Mouse (Mus musculus) heart, adult 8-10 months (tissue): ENCODE data around the gene Prkg1. TPM values are rescaled to one million over a fixed set of nuclear protein-coding genes. Genes with fewer than 3 reads are reported as not detected.

Experiments
- DNase-seq: peaks from one replicate; pipeline ENCODE4 v3.0.0; 2022; ENCODE audit warnings: low spot score
- total RNA-seq, 4 experiments: library from RNA; stranded (reverse); gene quantifications; 2 replicates each; pipeline ENCODE4 v1.2.4; 2022

Gene Prkg1
- total RNA-seq, 4 experiments from 2014 or later: 10.6 to 16.1 (median 12.2) TPM

- DNase-seq: peak; percentile 25
These were observed 331.4 kb downstream of the Prkg1 start for GRCm38 (mm10) chr19:31433446-31433845.

DNA sequence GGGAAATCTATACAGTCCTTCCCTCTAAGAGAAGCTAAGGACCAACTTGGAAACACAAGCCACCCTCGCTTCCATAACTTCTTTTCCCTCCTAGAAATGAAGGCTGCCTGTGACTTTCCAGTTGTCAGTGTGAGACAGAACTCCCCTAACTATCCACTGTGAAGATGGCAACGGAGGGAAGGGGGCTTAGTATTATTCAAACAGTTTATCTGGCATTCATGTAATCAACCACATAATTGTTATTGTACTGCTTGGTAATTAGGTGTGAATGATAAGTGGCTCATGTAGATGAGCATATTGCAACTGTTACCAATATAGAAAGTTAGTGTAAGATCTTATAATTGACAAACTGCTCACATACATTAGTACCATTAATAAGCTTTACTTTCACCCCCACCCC, 333.4 kb downstream of the Prkg1 start:
- no peak for DNase-seq

DNA sequence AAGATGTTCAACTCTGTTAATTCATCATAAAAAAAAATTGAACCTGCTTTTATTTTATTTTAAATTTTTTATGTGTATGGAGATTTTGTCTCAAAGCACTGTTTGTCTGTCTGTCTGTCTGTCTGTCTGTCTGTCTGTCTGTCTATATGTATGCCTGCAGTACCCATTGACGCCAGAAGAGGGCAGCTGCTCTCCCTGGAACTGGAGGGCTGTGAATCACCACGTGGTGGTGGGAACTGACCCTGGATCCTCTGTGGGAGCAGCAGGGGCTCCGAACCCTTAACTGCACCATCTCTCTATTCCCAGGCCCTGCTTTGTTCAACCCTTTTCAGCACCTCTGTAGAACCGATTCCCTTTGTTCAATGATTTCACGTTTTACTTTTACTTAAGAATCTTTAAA, 338.7 kb downstream of the Prkg1 start:
- no peak for DNase-seq

- no peak for DNase-seq
These were observed 339.6 kb downstream of the Prkg1 start for GRCm38 (mm10) chr19:31425199-31425598.

- DNase-seq: peak; percentile 19
These were observed 340.5 kb downstream of the Prkg1 start for GRCm38 (mm10) chr19:31424319-31424718.

DNA sequence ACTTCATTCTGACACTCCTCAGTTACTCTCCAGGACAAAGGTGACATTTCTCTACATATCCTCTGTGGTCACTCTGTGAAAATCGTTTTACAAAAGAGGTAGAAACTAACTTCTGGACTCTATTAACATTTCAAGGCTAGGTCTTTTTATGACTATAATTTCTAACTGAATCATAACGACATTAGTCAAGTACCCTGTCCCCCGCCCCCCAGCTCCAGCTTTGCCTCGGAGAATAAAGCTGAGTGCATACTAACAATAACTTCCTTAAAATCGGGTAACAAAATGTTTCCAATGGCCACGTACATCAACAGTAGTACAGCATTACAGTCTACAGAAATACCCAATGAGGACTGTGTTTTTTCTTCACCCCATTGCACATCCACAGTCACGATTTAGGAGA, 351.3 kb downstream of the Prkg1 start:
- no peak for DNase-seq

DNA sequence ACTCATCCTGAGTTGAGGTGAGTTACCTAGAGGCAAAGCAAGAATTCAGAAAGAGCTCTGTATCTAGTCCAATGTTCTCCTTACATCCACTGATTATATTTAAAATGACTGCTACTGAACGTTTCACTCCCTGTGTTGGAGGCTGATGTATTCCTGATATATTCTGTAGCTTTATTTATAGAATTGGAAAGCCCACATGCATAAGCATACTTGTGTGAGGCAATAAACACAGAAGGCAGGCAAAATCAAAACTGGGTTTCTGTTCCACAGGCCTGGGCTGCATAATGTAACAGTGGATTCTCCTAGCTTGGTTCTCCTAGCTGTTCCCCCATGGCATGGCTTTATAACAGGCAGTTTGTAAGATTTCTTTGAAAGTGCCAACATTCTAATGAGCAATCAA, 368.7 kb downstream of the Prkg1 start:
- DNase-seq: no peak

DNA sequence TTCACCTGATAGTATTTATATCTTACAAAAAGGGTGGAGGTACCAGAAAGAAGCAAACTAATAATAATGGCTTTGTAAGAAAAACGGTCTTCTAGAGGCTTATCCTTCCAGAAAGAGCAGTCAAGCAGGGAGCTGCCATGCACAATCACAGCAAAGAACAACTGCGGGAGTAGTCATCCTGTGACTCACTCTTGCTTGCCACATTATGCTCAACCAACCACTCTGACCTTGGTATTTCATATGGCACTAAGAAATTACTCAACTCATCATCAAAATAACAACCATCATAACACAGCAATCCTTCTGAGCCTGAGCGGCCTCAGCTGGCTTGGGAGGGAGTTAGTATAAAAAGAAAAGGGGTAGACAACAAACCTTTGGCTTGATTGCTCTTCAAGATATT, 379.5 kb downstream of the Prkg1 start:
- DNase-seq: no peak

GRCm38 (mm10) chr19:31383881-31384280, 381.0 kb downstream of the Prkg1 start:
- no peak for DNase-seq

DNA sequence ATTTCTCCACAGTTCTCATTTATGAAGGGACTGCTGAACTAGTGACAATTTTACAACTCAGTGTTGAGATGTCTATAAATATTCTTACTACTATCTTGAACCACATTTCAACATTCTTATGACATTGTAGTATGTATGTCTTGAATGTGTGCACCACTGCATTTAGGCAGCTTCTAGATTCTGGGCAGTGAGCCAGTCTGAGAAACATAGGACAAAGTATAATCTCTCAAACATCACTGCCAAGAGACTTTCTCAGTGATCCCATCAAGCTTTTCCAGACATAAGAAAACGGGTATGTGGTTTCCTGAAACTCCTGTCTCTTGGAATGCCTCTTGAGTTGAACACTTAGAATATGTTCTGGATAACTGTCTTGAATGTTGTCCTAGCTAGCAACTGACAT, 394.7 kb downstream of the Prkg1 start:
- no peak for DNase-seq

DNA sequence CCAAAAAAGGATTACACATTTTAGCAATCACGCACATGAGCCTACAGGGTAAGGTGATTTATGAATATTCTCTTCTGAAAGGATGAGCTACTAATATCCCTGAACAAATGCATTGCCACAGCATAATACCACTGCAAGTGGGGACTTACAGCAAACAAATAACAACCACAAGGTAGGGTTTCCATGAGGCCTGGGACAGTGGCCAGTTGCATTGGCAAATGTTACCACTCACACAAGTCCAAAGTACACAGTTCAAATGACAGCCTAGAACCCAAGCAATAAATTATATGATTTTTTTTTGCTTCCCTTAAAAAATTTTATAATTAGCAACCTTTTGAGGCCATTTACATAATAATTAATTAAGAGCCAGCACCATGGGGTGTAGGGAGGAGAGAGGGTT, 395.7 kb downstream of the Prkg1 start:
- DNase-seq: no peak

GRCm38 (mm10) chr19:31362051-31362450, 402.8 kb downstream of the Prkg1 start:
- DNase-seq: no peak

DNA sequence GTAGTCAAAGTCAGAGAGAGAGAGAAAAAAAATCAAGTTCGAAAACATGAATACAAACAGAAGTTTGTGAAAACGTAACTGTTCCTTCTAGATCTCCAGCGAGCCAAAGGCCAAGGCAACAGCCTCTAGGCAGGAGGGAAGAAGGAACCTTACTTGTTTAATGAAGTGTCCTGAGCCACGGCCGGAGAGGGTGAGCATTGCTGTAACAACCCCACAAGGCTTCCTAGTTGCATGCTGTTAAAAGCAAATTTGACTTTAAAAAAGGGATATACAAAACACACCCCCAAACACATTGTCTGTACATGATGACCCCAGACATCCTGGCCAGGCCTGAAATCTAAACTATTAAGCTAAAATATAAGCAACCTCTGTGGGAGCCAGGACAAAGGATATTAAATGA, 403.3 kb downstream of the Prkg1 start:
- DNase-seq: no peak

DNA sequence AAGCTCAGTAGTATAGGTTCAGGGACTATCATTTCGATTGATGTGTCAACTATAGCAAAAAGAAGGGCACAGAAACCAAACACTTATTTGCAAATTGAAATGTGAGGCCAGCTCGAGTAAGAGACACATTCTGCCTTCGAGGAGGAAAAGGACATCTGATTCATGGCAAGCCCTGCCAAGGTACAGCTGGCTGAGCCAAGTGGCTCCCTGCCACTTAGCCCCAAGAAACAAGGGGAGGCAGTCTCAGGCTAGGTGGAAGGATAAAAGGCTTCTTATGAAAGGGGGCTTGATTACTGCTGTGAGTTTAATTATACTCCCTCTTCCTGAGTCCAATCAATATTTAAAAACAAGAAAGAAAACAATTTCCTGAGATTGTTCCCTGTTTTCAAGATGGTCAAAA, 403.7 kb downstream of the Prkg1 start:
- peak; percentile 41 for DNase-seq

DNA sequence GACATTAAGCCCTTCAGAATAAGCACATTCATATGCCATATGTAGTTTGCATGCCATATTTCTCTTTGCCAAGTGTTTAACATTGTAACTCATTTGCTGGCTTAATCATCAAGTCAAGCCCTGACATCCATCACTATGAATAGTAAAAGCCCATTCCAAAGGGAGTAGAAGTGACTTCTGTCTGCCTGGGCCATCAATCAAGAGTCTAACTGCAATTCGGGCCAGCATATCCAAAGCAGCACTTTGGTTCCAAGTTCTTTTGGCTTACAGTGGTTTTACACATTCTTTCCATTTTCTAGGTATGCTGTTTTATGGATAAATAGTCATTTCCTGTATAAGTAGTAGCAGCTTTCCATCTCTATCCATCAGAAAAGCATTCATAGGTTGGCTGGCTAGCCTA, 409.9 kb downstream of the Prkg1 start:
- no peak for DNase-seq

GRCm38 (mm10) chr19:31352784-31353183, 412.0 kb downstream of the Prkg1 start:
- DNase-seq: peak; percentile 18

GRCm38 (mm10) chr19:31351796-31352195, 413.0 kb downstream of the Prkg1 start:
- DNase-seq: no peak

GRCm38 (mm10) chr19:31342150-31342549, 422.7 kb downstream of the Prkg1 start:
- peak; percentile 26 for DNase-seq

GRCm38 (mm10) chr19:31340898-31341297, 423.9 kb downstream of the Prkg1 start:
- no peak for DNase-seq

- no peak for DNase-seq
These were observed 426.3 kb downstream of the Prkg1 start for GRCm38 (mm10) chr19:31338355-31339101.

DNA sequence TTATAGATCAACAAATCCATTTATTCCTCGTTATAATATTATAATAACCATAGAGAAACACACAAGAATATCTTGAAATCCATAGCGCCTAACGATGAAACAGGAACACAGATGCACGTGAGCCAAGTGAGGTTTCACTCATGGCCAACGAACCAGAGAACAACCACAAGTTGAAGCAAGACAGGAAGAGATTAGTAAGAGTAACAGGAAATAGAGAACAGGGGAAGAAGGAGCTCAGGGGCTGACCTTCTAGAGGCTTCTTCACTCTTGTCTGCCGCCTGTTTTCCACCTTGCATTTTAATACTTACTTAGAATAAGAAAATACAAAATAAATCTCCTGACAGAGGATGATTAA, 427.0 kb downstream of the Prkg1 start:
- no peak for DNase-seq

GRCm38 (mm10) chr19:31337163-31337862, 427.5 kb downstream of the Prkg1 start:
- DNase-seq: no peak

- no peak for DNase-seq
These were observed 428.5 kb downstream of the Prkg1 start for GRCm38 (mm10) chr19:31336381-31336780.
